Mouse (Mus musculus) lung, postnatal 25 days (tissue): ENCODE results near the gene Cyp2c38.
"Not testable (repeated sequence)": the region's sequence is repeated elsewhere in the genome, so short reads cannot be mapped to it uniquely, and the experiment has no call there.

Source experiments
- DNase-seq: peaks from one replicate; pipeline ENCODE4 v3.0.0; 2022; ENCODE audit warnings: low spot score

Cyp2c38 gene

GRCm38 (mm10) chr19:39462941-39463340 lies at the start of gene Cyp2c38:
Gene Cyp2c38, minus strand, starts transcription at chr19:39463075.
- DNase-seq = no peak

DNA sequence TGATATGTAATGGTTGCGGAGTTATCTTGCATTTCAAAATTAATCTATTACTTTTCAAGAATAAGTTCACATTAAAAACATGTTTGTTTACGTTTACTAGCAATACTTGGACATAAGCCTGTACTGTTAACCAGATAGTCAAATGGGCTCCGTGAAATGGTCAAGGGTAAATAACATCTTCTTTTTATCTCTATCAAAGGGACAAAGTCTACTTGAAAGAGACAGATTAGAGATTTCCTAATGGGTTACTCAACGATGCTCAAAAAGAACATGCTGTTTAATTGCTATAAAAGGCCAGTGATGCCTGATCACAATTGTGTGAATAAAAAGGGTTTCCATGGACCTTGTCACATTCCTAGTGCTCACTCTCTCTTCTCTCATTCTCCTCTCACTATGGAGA lies 47.7 kb upstream of the Cyp2c38 start, which contains the start of gene Cyp2c39:
Gene Cyp2c39, plus strand, starts transcription at position 329 of the 400 bp plus-strand sequence.
- no peak for DNase-seq

- DNase-seq = no peak
Observed at GRCm38 (mm10) chr19:39509533-39509932, 46.7 kb upstream of the Cyp2c38 start.

GRCm38 (mm10) chr19:39506341-39506740 lies 43.5 kb upstream of the Cyp2c38 start:
- no peak for DNase-seq

DNA sequence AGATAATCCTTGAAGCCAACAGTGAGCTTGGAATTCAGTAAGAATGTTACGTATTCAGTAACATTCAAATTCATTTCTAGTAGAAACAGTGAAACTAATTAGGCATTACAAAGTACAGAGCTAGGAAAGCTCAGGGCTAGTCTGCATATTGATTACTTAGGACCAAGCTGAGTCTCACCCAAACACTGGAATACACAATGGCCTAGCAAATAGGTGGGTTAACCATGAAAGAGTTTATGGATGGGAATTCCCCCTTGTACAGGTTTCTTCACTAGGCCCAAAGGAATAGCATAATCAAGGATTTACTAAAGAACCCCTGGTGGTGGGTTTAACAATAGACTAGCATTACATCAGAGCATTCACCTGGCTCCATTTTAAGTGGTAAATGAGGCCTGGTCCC lies 21.1 kb upstream of the Cyp2c38 start:
- not testable (repeated sequence) for DNase-seq

DNA sequence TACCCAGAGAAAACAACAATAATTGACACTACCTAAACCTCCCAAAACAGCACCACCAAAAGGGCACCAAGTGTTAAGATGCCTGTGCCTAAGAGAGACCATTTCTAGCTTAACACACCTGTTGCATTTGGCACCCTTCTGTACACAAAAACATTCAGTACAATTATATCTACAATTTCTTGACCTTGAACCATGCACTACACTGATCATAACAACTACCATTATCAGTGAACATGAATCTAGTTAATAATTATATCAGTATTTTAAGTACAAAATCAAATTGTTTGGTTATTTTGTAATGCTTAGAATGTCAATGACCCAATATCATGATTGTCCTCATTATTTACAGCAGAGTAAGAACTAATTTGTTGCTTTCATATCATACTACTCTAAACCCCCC lies 1.0 kb upstream of the Cyp2c38 start:
- DNase-seq = no peak
